Mouse (Mus musculus) liver, embryonic 13.5 days (tissue): ENCODE data around the gene 4930522H14Rik. TPM values are rescaled to one million over a fixed set of nuclear protein-coding genes. Genes with fewer than 3 reads are reported as not detected.

Experiments
- ATAC-seq: fragments of 200-750 bp; cut with Nextera tagmentation; 2 replicates; pipeline ENCODE4 v1.8.0; 2017; ENCODE audit warnings: low read depth, mild to moderate bottlenecking, moderate number of reproducible peaks, moderate library complexity
- DNase-seq: peaks from one replicate; pipeline ENCODE4 v3.0.0; 2022
- H3K27ac ChIP-seq: fragments of 300-500 bp; sonication (generic); 2 replicates; pipeline ENCODE4 v1.5.1; 2015; ENCODE audit warnings: moderate library complexity, mild to moderate bottlenecking, inconsistent platforms
- H3K27me3 ChIP-seq: fragments of 300-500 bp; sonication (generic); 2 replicates; pipeline ENCODE4 v1.6.1; 2015; ENCODE audit warnings: mild to moderate bottlenecking, inconsistent platforms
- H3K36me3 ChIP-seq: fragments of 300-500 bp; sonication (generic); 2 replicates; pipeline ENCODE4 v1.6.1; 2015; ENCODE audit warnings: mild to moderate bottlenecking, inconsistent platforms
- H3K4me1 ChIP-seq: fragments of 300-500 bp; sonication (generic); replicated peaks from 2 replicates; pipeline ENCODE4 v1.6.1; 2015; ENCODE audit warnings: inconsistent platforms
- H3K4me2 ChIP-seq: fragments of 300-500 bp; sonication (generic); 2 replicates; pipeline ENCODE4 v1.6.1; 2015; ENCODE audit warnings: inconsistent platforms, mild to moderate bottlenecking, moderate library complexity
- H3K4me3 ChIP-seq: fragments of 300-500 bp; sonication (generic); replicated peaks from 2 replicates; pipeline ENCODE4 v1.5.1; 2015; ENCODE audit warnings: mild to moderate bottlenecking, inconsistent platforms
- H3K9ac ChIP-seq: fragments of 300-500 bp; sonication (generic); 2 replicates; pipeline ENCODE4 v1.6.1; 2015; ENCODE audit warnings: mild to moderate bottlenecking, inconsistent platforms
- H3K9me3 ChIP-seq: fragments of 300-500 bp; sonication (generic); replicated peaks from 2 replicates; pipeline ENCODE4 v1.6.1; 2016; ENCODE audit warnings: inconsistent platforms
- WGBS: fragments of 180-500 bp; shearing (Covaris S2); methylation state at CpG from one replicate; pipeline ENCODE4 v1.1.7; 2015; ENCODE audit not compliant: insufficient replicate concordance; 5-methylcytosine and 5-hydroxymethylcytosine counted together
- polyA plus RNA-seq: library from polyadenylated mRNA; unstranded; fragments of >200 nt; fragmentation: Nextera tagmentation; extraction: Ambion mirVana; gene quantifications from 2 replicates; pipeline ENCODE4 v1.2.1, GENCODE M21; 2015

4930522H14Rik gene
- polyA plus RNA-seq, 1 experiment from 2014 or later: not detected

GRCm38 (mm10) chr4:109475078-109475477, 56.0 kb downstream of the 4930522H14Rik start:
- H3K4me1 ChIP-seq: peaks cover 51% of the 10 kb centered on the region
- H3K36me3 ChIP-seq: peaks cover 14% of the 10 kb centered on the region
- H3K4me3 ChIP-seq: peak overlapping the region; percentile 96
- peak overlapping the region; percentile 96 for H3K27ac ChIP-seq
- H3K4me2 ChIP-seq: peak overlapping the region; percentile 70
- H3K9me3 ChIP-seq: no peaks in the 10 kb centered on the region
- peaks cover 7% of the 10 kb centered on the region for H3K27me3 ChIP-seq
- no peak for ATAC-seq
- WGBS: 46% methylated on average over 2 of the region's 2 CpGs
- DNase-seq: no peak
- peak overlapping the region; percentile 100 for H3K9ac ChIP-seq

DNA sequence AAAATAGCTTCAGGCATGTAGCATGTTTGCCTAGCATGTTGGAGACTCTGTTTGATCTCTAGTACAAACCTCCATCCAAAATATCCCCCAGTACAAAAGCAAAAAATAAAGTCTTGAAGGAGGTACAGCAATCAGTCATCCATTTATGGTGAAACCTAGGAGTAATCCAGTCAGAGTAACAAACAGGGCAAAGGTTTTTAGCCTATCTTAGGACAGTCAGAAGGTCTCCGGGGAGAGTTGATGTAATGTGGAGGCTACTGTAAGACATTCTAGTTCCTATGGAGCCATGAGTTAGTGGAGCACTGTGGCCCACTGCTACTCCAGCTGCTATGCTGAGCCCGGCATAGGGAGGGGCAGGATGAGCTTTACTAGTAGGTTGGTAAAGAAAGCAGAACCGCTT, 58.5 kb downstream of the 4930522H14Rik start:
- Histone ChIP-seq H3K36me3 (peaks cover 14% of the 10 kb centered on the region), H3K9ac (peak overlapping the region; percentile 29; the same call in 1 of the 2 replicates), H3K4me2 (peak overlapping the region; percentile 33), H3K27me3 (no peaks in the 10 kb centered on the region; the same call in 1 of the 2 replicates), H3K4me1 (peaks cover 74% of the 10 kb centered on the region), H3K9me3 (no peaks in the 10 kb centered on the region), H3K27ac (peak overlapping the region; percentile 54), H3K4me3 (0 out of 2 replicates have a peak overlapping the region, but pooled peaks have one; percentile 6)
- ATAC-seq (no peak), DNase-seq (no peak)
- 77% methylated on average over 3 of the region's 3 CpGs for WGBS

GRCm38 (mm10) chr4:109471606-109472005, 59.5 kb downstream of the 4930522H14Rik start:
- Histone ChIP-seq H3K9ac (no peak overlapping the region), H3K9me3 (no peaks in the 10 kb centered on the region), H3K4me1 (peaks cover 77% of the 10 kb centered on the region), H3K4me3 (no peak overlapping the region), H3K27ac (peak overlapping the region; percentile 58), H3K4me2 (0 out of 2 replicates have a peak overlapping the region, but pooled peaks have one; percentile 3), H3K27me3 (no peaks in the 10 kb centered on the region), H3K36me3 (peaks cover 14% of the 10 kb centered on the region)
- ATAC-seq: no peak
- no peak for DNase-seq

- H3K27me3 ChIP-seq: no peaks in the 10 kb centered on the region
- no peak for DNase-seq
- H3K4me3 ChIP-seq: no peak overlapping the region
- no peaks in the 10 kb centered on the region for H3K9me3 ChIP-seq
- H3K27ac ChIP-seq: peak overlapping the region; percentile 79
- no peak overlapping the region; the same call in 1 of the 2 replicates for H3K9ac ChIP-seq
- ATAC-seq: peak; percentile 84
- H3K4me1 ChIP-seq: peaks cover 82% of the 10 kb centered on the region
- H3K4me2 ChIP-seq: peak overlapping the region; percentile 28; the same call in 1 of the 2 replicates
- H3K36me3 ChIP-seq: peaks cover 12% of the 10 kb centered on the region
Measured at GRCm38 (mm10) chr4:109467687-109468086, 63.4 kb downstream of the 4930522H14Rik start.

GRCm38 (mm10) chr4:109463892-109464291, 67.2 kb downstream of the 4930522H14Rik start:
- peak overlapping the region; percentile 4; the same call in 1 of the 2 replicates for H3K27ac ChIP-seq
- H3K27me3 ChIP-seq: no peaks in the 10 kb centered on the region
- ATAC-seq (no peak), DNase-seq (no peak)
- no peak overlapping the region for H3K9ac ChIP-seq
- no peak overlapping the region for H3K4me3 ChIP-seq
- peaks cover 63% of the 10 kb centered on the region for H3K4me1 ChIP-seq
- H3K4me2 ChIP-seq: no peak overlapping the region
- H3K36me3 ChIP-seq: no peaks in the 10 kb centered on the region
- no peaks in the 10 kb centered on the region for H3K9me3 ChIP-seq

GRCm38 (mm10) chr4:109460421-109461179, 70.5 kb downstream of the 4930522H14Rik start:
- H3K27ac ChIP-seq: 0 out of 2 replicates have a peak overlapping the region, but pooled peaks have one; percentile 8
- H3K4me1 ChIP-seq: peaks cover 39% of the 10 kb centered on the region
- 72% methylated on average over 3 of the region's 3 CpGs for WGBS
- H3K27me3 ChIP-seq: no peaks in the 10 kb centered on the region
- no peaks in the 10 kb centered on the region for H3K9me3 ChIP-seq
- DNase-seq: no peak
- no peak for ATAC-seq
- no peak overlapping the region for H3K4me3 ChIP-seq
- H3K4me2 ChIP-seq: no peak overlapping the region
- peaks cover 7% of the 10 kb centered on the region for H3K36me3 ChIP-seq
- H3K9ac ChIP-seq: no peak overlapping the region

GRCm38 (mm10) chr4:109456821-109457220, 74.3 kb downstream of the 4930522H14Rik start:
- no peak overlapping the region for H3K27ac ChIP-seq
- H3K9ac ChIP-seq: no peak overlapping the region
- no peak for DNase-seq
- H3K4me1 ChIP-seq: peaks cover 20% of the 10 kb centered on the region
- no peaks in the 10 kb centered on the region for H3K9me3 ChIP-seq
- H3K4me2 ChIP-seq: no peak overlapping the region
- WGBS: 82% methylated on average over 6 of the region's 6 CpGs
- no peaks in the 10 kb centered on the region for H3K27me3 ChIP-seq
- peaks cover 31% of the 10 kb centered on the region for H3K36me3 ChIP-seq
- no peak for ATAC-seq
- H3K4me3 ChIP-seq: no peak overlapping the region

Other genes starting within 250 kb of the 4930522H14Rik start
- gene Ttc39a, start 124.7 kb downstream of the 4930522H14Rik start, polyA plus RNA-seq: 14.2 and 14.7 TPM in 2 replicates
- gene Rnf11, start 46.6 kb downstream of the 4930522H14Rik start, polyA plus RNA-seq: 30.5 and 31.1 TPM in 2 replicates
- 13.2 and 16.2 TPM in 2 replicates for gene Cdkn2c, start 135.9 kb upstream of the 4930522H14Rik start, polyA plus RNA-seq
- gene Faf1, start 145.3 kb upstream of the 4930522H14Rik start, polyA plus RNA-seq: 16.5 and 18.6 TPM in 2 replicates